Mouse (Mus musculus) midbrain, embryonic 16.5 days (tissue): ENCODE measurements around the gene Trmt61a. TPM values are rescaled to one million over a fixed set of nuclear protein-coding genes. Genes with fewer than 3 reads are reported as not detected.
"Not testable (repeated sequence)": the region's sequence is repeated elsewhere in the genome, so short reads cannot be mapped to it uniquely, and the experiment has no call there.

Source experiments
- ATAC-seq: fragments of 200-750 bp; cut with Nextera tagmentation; 2 replicates; pipeline ENCODE4 v1.8.0; 2017; ENCODE audit warnings: moderate TSS enrichment
- H3K27ac ChIP-seq: fragments of 300-500 bp; sonication (generic); 2 replicates; pipeline ENCODE4 v1.5.1; 2014; ENCODE audit warnings: mild to moderate bottlenecking, low read length, mixed read lengths
- H3K27me3 ChIP-seq: fragments of 300-500 bp; sonication (generic); 2 replicates; pipeline ENCODE4 v1.6.1; 2014; ENCODE audit warnings: low read depth, low read length, mixed read lengths; ENCODE audit not compliant: control insufficient read depth, insufficient read depth
- H3K36me3 ChIP-seq: fragments of 300-500 bp; sonication (generic); 2 replicates; pipeline ENCODE4 v1.6.1; 2014; ENCODE audit warnings: mild to moderate bottlenecking, low read length, moderate library complexity, mixed read lengths; ENCODE audit not compliant: control insufficient read depth, insufficient read depth
- H3K4me1 ChIP-seq: fragments of 300-500 bp; sonication (generic); 2 replicates; pipeline ENCODE4 v1.6.1; 2014; ENCODE audit warnings: mild to moderate bottlenecking, low read length, mixed read lengths; ENCODE audit not compliant: control insufficient read depth, insufficient read depth
- H3K4me2 ChIP-seq: fragments of 300-500 bp; sonication (generic); 2 replicates; pipeline ENCODE4 v1.6.1; 2014; ENCODE audit warnings: mild to moderate bottlenecking, low read length, mixed read lengths
- H3K4me3 ChIP-seq: fragments of 300-500 bp; sonication (generic); 2 replicates; pipeline ENCODE4 v1.5.1; 2014; ENCODE audit warnings: low read depth, mild to moderate bottlenecking, low read length, moderate library complexity, mixed read lengths
- H3K9ac ChIP-seq: fragments of 300-500 bp; sonication (generic); 2 replicates; pipeline ENCODE4 v1.6.1; 2014; ENCODE audit warnings: low read depth, low read length, mixed read lengths
- H3K9me3 ChIP-seq: fragments of 300-500 bp; sonication (generic); replicated peaks from 2 replicates; pipeline ENCODE4 v1.6.1; 2014; ENCODE audit warnings: mild to moderate bottlenecking, low read length, mixed read lengths; ENCODE audit not compliant: control insufficient read depth, poor library complexity, severe bottlenecking
- WGBS: fragments of 180-500 bp; shearing (Covaris S2); extraction: QIAGEN DNeasy Blood & Tissue Kit; methylation state at CpG from one replicate; pipeline ENCODE4 v1.1.7; 2014; 5-methylcytosine and 5-hydroxymethylcytosine counted together
- polyA plus RNA-seq: library from polyadenylated mRNA; unstranded; fragments of >200 nt; fragmentation: Nextera tagmentation; extraction: Ambion mirVana; gene quantifications from 2 replicates; pipeline ENCODE4 v1.2.1, GENCODE M21; 2015

The Trmt61a gene
- polyA plus RNA-seq, result 9.8 and 10.4 TPM in 2 replicates

GRCm38 (mm10) chr12:111677882-111678669, at the start of gene Trmt61a:
Gene Trmt61a, plus strand, starts transcription at chr12:111678105.
- Histone ChIP-seq H3K27ac (peak within 1 kb of the TSS; percentile 85), H3K9ac (peak within 1 kb of the TSS; percentile 73), H3K4me2 (peak within 1 kb of the TSS; percentile 93), H3K36me3 (no peaks in the 10 kb centered on the region), H3K27me3 (no peaks in the 10 kb centered on the region), H3K4me3 (peak within 1 kb of the TSS; percentile 64), H3K9me3 (no peaks in the 10 kb centered on the region), H3K4me1 (peaks cover 14% of the 10 kb centered on the region)
- ATAC-seq, result peak; percentile 91
- WGBS, result under 1% methylated on average over 51 of the region's 51 CpGs

- H3K27me3 ChIP-seq, result no peaks in the 10 kb centered on the region
- peaks cover 25% of the 10 kb centered on the region for H3K36me3 ChIP-seq
- no peak overlapping the region for H3K4me2 ChIP-seq
- H3K9ac ChIP-seq, result 0 out of 2 replicates have a peak overlapping the region, but pooled peaks have one; percentile 36
- H3K9me3 ChIP-seq, result no peaks in the 10 kb centered on the region
- H3K27ac ChIP-seq, result no peak overlapping the region
- 53% methylated on average over 6 of the region's 6 CpGs for WGBS
- H3K4me3 ChIP-seq, result no peak overlapping the region
- H3K4me1 ChIP-seq, result no peaks in the 10 kb centered on the region
- peak; percentile 21; the same call in 1 of the 2 replicates for ATAC-seq
These were observed 29.8 kb upstream of the Trmt61a start for GRCm38 (mm10) chr12:111648061-111648645.

- Histone ChIP-seq H3K9ac (no peak overlapping the region), H3K4me3 (no peak overlapping the region), H3K36me3 (peaks cover 21% of the 10 kb centered on the region), H3K27ac (no peak overlapping the region), H3K9me3 (no peaks in the 10 kb centered on the region), H3K4me1 (no peaks in the 10 kb centered on the region), H3K4me2 (no peak overlapping the region), H3K27me3 (no peaks in the 10 kb centered on the region)
- ATAC-seq, result no peak
- 87% methylated on average over 3 of the region's 3 CpGs for WGBS
These were observed 25.0 kb upstream of the Trmt61a start for GRCm38 (mm10) chr12:111652953-111653352.

GRCm38 (mm10) chr12:111653434-111653833, 24.5 kb upstream of the Trmt61a start:
- no peak overlapping the region for H3K4me2 ChIP-seq
- ATAC-seq, result no peak
- H3K27me3 ChIP-seq, result no peaks in the 10 kb centered on the region
- no peak overlapping the region for H3K27ac ChIP-seq
- WGBS, result 30% methylated on average over 3 of the region's 3 CpGs
- no peak overlapping the region for H3K9ac ChIP-seq
- no peak overlapping the region for H3K4me3 ChIP-seq
- no peaks in the 10 kb centered on the region for H3K4me1 ChIP-seq
- H3K36me3 ChIP-seq, result peaks cover 21% of the 10 kb centered on the region
- H3K9me3 ChIP-seq, result no peaks in the 10 kb centered on the region

GRCm38 (mm10) chr12:111655695-111656094, 22.2 kb upstream of the Trmt61a start:
- Histone ChIP-seq H3K4me3 (no peak overlapping the region), H3K27me3 (no peaks in the 10 kb centered on the region), H3K4me2 (no peak overlapping the region), H3K4me1 (no peaks in the 10 kb centered on the region), H3K9ac (no peak overlapping the region), H3K9me3 (no peaks in the 10 kb centered on the region), H3K36me3 (peaks cover 20% of the 10 kb centered on the region), H3K27ac (no peak overlapping the region)
- WGBS, result 91% methylated on average over 11 of the region's 11 CpGs
- ATAC-seq, result no peak

- WGBS, result 95% methylated on average over 4 of the region's 4 CpGs
- no peak for ATAC-seq
- H3K27me3 ChIP-seq, result no peaks in the 10 kb centered on the region
- no peak overlapping the region for H3K4me2 ChIP-seq
- H3K4me1 ChIP-seq, result no peaks in the 10 kb centered on the region
- no peak overlapping the region for H3K9ac ChIP-seq
- no peaks in the 10 kb centered on the region for H3K9me3 ChIP-seq
- H3K36me3 ChIP-seq, result peaks cover 17% of the 10 kb centered on the region
- H3K27ac ChIP-seq, result no peak overlapping the region
- H3K4me3 ChIP-seq, result no peak overlapping the region
These were observed 18.6 kb upstream of the Trmt61a start for GRCm38 (mm10) chr12:111659331-111659730.

- Histone ChIP-seq H3K4me2 (no peak overlapping the region), H3K36me3 (peaks cover 14% of the 10 kb centered on the region), H3K27me3 (no peaks in the 10 kb centered on the region), H3K9me3 (no peaks in the 10 kb centered on the region), H3K4me1 (no peaks in the 10 kb centered on the region), H3K9ac (no peak overlapping the region), H3K27ac (no peak overlapping the region), H3K4me3 (no peak overlapping the region)
- WGBS, result 92% methylated on average over 1 of the region's 1 CpGs
- ATAC-seq, result no peak
These were observed 17.3 kb upstream of the Trmt61a start for GRCm38 (mm10) chr12:111660628-111661027.

GRCm38 (mm10) chr12:111661554-111661953, 16.4 kb upstream of the Trmt61a start:
- H3K27ac ChIP-seq, ATAC-seq, H3K4me2 ChIP-seq, H3K36me3 ChIP-seq, H3K9ac ChIP-seq, H3K4me1 ChIP-seq, H3K27me3 ChIP-seq, H3K9me3 ChIP-seq, H3K4me3 ChIP-seq: not testable (repeated sequence)
- 94% methylated on average over 11 of the region's 11 CpGs for WGBS
